Mouse (Mus musculus) mouse trophoblast stem cell (cell line): ENCODE results near the gene Hist2h2be.
"Not testable (repeated sequence)": the region's sequence is repeated elsewhere in the genome, so short reads cannot be mapped to it uniquely, and the experiment has no call there.

Experiments used
- in situ Hi-C, 2 experiments: fragments of 300-500 bp; cut with MseI, MboI; formaldehyde crosslinking; loops; 2 replicates in 1 of 2; 3 replicates in 1 of 2; pipeline ENCODE4 v1.15.1; 2025

Gene Hist2h2be

DNA sequence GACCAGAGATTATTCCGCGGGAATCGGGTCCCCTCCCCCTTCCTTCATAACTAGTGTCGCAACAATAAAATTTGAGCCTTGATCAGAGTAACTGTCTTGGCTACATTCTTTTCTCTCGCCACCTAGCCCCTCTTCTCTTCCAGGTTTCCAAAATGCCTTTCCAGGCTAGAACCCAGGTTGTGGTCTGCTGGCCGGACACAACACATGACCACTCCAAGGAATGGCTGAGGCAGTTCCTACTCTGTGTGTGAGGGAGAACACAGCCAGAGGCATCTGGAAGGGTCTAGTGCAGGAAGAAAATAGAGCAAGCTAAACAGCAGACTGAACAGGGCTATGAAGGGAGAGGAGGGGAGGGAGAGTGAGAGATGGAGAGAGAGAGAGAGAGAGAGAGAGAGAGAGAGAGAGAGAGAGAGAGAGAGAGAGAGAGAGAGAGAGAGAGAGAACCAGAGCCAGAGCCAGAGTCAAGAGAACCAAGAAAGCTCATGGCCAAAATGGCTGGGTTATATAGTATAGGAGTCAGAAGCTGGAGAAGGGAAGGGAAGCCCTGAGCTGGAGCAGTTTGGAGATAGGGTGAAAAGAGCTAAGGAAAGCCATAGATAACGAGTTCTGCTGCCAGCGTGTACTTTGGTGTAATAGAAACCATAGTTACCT is 22.2 kb upstream of the Hist2h2be start:
- in situ Hi-C loops: not testable (repeated sequence)

DNA sequence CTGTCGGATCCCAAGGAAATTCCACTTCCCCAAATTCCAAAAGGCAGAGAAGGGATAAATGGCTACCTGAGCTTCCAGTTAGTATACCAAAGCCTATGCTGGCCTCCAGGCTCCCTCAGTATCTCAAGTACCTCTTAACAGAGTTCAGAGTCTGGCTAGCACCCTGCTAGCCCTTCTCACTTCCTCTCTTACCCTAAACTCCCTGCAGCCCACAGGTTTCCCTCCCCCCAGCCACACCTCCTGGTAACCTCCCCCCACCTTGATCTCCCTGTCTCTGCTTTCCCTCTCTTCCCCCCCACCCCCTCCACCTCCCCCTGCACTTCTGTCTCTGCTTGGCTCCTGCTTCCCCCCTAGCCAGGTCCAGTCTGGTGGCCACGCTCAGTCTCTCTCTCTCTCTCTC is 21.2 kb upstream of the Hist2h2be start:
- in situ Hi-C loops: no loop called here

DNA sequence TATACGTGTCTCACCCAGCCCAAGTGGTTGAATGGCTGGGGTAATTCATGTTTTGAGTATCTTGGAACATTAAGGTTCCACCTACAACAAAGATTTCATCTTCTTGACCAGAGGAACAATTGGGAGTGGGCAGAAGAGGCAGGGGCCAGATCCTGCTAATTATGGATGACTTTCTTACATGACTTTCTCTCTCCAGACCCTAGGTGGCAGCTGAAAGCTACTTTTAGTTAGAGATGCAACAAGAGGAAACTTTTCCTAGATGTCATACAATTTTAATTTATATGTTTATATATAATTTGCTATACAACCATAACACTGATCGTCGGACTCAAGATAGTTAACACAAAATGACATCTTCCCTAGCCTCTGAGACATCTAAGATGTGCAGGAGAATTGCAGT is 13.1 kb upstream of the Hist2h2be start:
- in situ Hi-C loops: no loop called here

DNA sequence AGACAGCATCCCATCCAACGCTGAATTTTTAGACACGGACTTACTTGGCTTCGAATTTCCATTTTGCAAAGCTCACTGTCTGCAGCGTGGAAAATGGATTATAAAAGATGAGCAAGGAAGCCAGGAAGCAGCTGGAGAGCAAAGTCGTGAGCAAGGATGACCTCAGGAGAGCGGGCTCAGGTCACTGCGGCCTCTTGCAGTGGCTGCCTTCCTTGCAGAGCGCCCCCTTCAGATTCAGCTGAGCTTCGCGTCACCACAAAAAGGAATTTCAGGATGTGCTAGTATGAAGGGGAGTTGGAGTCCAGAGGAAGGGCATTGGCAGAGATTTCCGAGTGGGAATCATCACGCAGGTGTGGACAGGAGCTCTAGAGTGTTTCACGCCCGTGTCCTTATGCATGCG is 11.7 kb upstream of the Hist2h2be start:
- in situ Hi-C loops: no loop called here

DNA sequence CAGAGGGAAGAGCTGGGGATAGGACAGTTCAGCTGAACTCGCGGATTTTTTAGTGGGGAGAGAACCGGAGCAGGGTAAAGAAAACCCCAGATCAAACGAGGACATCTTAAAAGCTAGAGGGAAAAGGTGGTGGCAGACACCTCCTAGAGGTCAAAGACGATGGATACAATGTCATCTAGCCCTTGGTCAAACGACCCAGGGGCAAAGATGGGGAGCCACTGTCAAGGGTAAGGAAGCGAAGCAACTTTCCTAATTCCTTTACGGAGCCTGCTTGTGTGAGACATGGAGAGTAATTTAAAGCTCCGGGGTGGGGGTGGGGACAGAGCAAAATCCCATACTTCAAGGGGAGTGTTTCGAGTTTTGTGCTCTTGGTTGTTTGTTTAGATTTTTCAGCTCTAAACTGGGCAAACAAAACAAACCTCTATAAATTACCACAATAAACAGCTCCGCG is 1.7 kb upstream of the Hist2h2be start:
- in situ Hi-C loops: no loop called here

DNA sequence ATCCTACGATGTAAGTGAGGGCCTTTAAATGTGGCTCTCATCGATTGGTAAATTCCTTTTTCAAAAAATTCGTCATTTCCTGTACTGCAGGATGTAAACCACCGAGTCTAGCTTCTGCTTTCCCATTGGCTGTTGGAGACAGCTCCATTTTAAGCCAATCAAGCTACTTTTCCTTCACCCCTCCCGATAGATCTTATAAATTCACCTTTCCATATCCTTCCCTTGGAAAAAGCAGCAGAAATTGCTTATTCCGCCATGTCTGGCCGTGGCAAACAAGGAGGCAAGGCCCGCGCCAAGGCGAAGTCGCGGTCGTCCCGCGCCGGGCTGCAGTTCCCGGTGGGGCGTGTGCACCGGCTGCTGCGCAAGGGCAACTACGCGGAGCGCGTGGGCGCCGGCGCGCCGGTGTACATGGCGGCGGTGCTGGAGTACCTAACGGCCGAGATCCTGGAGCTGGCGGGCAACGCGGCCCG is 1.2 kb upstream of the Hist2h2be start, which contains the start of the genes Bola1 and Hist2h2ab:
TSS of gene Bola1 (minus strand) at position 49 of the 470 bp plus-strand sequence.
TSS of gene Hist2h2ab (plus strand) at position 205 of the 470 bp plus-strand sequence.
- in situ Hi-C loops: no loop called here

DNA sequence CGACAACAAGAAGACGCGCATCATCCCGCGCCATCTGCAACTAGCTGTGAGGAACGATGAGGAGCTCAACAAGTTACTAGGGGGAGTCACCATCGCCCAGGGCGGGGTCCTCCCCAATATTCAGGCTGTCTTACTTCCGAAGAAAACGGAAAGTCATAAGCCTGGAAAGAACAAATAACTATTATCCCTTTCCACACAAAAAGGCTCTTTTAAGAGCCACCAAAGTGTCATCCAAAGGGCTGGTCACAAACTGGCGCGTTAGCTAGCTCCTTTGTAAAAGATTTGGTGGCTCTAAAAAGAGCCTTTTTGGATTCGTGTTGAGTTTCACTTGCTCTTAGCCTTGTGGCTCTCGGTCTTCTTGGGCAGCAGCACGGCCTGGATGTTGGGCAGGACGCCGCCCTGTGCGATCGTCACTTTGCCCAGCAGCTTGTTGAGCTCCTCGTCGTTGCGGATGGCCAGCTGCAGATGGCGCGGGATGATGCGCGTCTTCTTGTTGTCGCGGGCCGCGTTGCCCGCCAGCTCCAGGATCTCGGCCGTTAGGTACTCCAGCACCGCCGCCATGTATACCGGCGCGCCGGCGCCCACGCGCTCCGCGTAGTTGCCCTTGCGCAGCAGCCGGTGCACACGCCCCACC is 671 bp upstream of the Hist2h2be start:
- in situ Hi-C loops: not testable (repeated sequence)

DNA sequence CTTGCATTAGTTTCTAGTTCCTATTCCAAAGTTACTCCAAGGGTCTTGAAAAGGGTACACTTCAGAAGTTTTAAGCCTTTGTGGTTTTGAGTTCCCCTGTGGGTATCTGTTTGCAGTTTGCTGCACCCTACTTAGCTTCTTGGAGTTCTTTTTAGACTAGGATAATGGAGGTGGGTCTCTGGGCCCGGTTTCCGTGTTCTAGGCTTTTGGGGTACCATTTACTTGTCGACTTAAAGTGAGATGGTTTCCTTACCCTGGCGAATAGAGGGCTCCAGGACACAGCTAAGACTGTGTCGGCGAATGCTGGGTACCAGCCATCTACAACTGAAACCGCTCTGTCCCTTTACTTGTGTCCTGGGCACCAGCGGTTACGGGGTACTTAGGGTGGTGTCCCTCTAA is 720 bp downstream of the Hist2h2be start:
- in situ Hi-C loops: no loop called here

DNA sequence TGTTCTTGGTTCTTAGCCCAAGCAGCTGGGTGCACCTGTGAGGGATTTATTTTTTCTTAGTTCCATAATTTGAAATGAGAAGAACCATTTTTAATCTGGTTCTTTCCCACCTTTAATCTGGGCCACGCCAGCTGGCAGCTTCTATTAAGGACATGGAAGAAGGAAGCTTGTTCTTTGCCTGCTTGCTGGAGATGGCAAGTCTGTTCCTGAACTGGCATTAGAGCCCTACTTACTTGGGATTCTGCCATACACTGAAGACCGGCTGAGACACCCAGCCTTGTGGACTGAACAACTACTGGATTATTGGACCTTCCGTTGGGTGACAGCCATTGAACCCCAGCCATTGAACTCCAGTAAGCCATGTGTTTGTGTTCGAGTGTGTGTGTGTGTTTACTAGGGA is 1.9 kb downstream of the Hist2h2be start:
- in situ Hi-C loops: no loop called here

DNA sequence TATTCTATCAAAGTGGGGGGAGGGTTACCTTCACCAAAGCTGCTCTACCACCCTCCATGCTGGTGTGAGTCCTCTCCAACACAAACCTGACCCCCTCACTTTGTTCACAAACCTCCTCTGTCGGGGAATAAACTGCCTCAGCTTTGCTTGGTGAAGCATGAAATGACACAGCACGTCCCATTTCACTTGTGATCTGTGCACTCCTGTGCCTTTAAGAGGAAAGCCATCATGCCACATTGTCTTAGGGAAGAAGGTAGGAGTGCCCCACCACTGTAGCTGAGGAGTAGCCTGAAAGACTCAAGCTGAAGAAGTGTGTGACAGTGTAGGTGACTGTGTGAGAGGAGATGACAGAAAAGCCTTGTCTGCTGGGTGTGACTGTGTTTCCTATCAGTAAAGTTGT is 4.5 kb downstream of the Hist2h2be start:
- in situ Hi-C loops: no loop called here

DNA sequence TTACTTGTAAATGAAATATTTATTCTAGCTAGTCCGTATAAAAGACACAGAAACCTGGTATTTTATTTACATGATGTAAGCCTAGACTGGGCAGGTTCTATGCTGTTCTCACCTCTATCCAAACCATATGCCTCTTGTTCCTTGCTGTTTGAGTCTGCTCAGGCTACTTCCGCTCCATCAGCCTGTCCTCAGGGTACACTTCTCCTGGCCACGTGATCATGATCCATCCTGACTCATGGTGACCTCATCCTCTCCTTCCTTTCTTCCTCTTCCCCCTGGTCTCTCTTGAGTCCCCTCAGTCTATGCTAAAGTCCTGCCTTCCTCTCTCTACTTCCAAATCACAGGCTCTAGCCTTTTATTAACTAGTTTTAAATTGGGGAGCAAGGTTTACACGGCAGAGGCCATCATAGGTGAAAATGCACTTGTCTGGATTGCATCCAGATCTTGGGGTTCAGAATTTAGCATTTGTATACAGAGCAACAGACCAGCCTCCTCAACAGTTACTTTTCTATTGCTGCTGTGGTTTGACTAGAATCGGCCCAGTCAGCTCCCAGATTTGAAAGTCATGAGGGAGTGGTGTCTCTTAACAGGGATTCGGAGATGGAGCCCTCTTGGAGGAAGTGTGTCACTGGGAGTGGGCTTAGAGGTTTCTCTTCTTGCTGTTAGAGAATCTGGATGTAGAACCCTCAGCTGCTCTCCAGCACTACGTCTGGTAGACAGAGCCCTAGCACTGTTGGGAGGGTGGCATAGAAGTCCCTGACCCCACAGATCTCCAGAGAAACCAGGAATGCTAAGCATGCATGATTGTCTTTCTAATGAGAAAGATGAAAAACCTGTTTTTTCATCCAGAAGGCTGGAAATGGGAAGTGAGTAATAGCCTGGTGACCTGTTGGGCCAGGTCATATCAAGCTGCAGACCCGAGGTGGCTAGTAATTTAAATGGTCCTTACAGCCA is 6.1 kb downstream of the Hist2h2be start:
- in situ Hi-C loops: no loop called here

DNA sequence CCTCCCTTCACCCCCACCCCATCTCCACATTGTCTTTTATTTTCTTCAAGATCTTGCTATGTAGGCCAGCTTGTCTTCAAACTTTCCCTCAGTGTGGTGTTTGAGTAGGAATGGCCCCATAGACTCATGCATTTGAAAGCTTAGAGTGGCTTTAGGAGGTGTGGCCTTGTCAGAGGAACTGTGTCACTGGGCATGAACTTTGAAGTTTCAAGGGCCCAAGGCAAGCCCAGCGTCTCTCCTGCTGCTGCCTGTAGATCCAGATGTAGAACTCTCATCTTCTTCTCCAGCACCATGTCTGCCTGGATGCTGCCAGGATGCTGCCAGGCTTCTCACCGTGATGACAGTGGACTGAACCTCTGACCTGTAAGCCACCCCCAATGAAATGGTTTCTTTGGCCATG is 7.9 kb downstream of the Hist2h2be start:
- in situ Hi-C loops: no loop called here

DNA sequence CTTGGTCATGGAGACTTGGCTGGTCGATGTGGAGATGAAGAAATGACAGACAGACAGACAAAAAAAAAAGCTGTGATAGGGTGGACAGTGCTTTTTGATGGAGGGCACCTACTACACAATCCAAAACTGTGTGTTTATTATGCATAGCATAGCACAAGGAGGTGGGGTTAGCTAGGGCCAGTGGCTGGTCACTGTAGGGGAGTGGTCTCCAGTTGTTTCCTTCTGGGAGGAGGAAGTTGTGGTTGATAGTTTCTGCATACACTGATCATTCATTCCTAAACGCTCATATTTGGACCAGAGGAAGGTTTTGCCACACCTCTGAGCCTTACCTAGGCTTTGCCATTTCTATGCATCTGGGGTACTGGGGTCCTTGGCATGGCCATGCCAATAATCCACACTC is 9.5 kb downstream of the Hist2h2be start:
- in situ Hi-C loops: no loop called here

DNA sequence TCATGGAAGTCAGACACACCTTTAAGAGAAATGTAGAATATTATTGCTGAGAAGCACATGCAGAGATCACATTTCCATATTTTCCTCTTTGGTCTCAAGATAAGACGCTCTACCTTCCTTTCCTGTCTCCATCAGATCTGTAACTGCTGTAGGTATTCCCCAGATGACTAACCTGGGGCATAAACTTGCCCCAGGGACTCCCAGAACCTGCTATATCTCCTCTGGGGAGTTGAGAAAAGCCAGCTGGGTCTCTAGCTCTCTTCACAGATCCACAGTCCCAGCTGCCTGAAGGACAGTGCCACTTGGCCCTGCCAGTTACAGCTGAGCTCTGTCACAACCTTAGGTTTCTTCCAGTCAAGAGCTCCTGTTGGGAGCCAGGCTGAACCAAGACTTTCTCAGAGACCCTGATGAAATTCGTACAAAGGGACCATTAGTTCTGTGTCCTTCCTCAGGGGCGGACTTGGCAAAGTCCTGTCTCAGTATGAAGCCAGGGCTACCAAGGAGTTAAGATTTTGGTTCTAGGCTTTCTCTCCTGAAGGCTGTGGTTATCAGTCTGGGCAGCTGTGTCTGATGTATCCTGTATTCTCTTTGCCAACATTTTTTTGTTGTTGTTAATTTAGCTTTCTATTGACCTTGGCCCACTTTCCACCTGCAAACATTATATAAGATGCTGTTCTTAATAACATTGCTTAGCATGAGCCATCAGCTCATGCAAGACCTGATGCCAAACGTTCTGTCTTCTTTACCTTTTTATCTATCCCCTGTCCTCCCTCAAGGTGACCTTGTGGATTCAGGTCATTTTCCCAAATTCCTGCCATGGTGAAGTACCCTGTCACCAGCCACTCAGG is 10.2 kb downstream of the Hist2h2be start:
- in situ Hi-C loops: no loop called here

DNA sequence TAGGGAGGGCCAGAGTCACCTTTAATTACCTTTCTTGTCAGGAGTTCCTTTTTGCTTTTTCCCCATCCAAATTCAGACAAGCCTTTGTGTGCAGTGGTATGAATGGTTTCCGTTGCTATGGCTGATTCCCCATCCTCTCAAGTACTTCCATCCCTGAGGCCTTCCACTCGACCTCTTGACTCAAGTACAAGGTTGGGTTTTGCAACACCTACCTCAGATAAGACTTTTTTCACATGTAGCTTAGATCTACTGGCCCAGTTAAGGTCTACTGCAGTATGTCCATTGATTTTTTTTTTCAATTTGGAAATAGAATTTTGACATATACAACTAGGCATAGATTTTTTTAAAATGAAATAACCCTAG is 10.8 kb downstream of the Hist2h2be start:
- in situ Hi-C loops: no loop called here

DNA sequence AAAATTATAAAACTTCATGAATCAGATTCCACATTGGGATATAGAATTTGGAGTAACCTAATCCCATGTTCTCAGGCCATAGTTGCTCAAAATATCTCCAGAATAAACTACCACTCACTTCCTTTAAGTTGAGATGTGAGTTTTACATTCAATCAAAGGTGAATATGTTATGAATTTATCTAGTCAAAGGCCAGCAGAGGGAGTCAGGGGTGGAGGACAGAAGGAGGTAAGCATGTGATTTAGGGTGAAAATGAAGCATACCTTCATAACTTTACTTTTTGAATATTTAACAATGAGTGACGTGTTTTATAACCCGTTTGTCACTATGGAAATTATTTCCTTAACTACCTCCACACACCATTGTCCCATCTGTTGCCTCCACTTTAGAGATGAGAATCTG is 14.0 kb downstream of the Hist2h2be start:
- in situ Hi-C loops: no loop called here

DNA sequence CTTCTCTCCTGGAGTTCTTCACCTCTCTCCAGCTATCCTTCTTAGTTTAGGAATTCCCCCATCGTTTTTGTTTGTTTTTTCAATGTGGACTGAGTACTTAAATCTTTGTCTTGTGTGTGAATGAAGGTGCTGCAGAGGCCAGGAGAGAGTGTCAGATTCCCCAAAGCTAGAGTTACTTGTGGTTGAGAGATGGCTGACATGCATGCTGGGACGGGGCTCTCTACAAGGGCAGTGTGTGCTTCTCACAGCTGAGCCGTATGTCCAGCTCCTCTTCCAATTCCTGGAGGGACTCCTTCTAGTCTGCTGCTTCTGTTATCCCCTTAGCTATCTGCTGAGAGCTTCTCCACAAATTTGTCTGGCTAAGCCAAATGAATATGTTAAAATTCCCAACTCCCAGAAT is 14.9 kb downstream of the Hist2h2be start:
- in situ Hi-C loops: no loop called here

DNA sequence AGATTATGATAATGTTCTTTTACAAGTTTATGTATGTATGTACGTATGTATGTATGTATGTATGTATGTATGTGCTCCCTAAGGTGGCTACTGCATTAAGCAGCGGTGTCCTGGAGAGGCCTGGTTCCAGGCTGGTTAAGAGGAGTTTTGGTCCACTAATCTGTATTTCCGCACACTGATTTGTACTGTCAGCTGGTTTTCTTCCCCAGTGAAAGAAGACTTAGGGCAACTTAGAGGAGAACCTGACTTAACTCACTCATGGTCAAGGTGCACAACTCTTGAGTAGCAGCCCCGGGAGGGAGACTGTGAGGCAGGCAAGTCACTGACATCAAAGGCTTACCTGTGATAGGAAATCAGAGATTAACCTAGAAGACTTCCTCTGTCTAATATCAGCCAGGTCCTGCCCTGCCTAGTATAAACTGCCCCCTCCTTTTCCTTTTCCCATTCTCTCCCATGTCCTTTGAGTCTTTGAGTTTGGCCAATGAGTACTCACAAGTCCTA is 16.0 kb downstream of the Hist2h2be start:
- in situ Hi-C loops: no loop called here

DNA sequence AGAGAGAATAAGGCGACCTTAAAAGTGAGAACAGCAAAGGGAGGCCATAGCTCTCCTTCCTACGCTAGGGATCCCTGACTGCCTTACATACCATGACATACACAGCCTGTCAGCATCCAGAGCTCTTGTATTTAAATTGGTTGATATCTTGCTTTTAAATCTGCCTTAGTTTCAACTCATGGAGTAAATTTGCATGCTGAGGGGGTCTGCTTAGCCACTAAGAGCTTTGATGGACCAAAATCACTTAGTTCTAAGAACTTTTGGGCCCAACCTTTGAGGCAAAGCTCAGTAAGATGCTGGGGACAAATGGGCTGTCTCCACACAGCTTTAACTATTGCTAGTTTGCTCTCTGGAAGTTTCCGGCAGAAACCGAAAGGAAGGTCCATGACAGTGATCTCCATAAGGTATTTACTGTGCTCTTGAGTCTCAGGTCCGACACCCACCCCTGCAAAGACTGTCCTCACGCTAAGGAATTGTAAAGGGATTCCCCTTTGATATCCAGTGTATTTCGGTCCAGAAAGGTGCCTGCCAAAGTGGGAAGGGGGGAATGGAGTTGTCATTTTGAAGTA is 16.5 kb downstream of the Hist2h2be start:
- in situ Hi-C loops: no loop called here

DNA sequence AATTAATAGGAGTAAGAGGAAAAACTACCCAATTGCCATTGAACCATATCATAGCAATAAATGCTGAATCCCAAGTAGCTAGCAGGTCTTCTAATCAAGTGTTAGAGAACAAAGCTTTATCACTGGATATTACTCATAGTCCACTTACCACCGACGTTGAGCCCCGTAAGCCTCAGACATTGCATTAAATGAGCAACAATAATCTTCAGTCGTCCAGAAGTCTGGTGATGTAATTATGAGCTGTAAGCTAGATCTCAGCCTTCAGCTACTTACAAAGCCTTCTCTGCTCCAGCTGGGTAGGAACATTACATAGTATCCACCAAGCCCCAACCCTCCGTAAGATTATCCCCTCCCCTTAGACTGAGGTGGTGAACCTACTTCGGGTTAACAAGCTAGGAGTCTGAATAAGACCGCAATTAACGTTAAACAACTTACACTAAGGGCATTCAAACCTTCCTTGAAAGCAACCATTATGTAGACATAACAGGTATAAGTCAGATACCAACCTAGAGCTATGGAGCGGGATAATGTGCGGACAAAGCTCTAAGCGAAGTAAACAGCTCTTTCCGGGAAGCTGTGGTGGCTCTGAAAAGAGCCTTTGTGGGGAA is 17.1 kb downstream of the Hist2h2be start:
- in situ Hi-C loops: no loop called here
